Mouse (Mus musculus) lung, embryonic 15.5 days (tissue): ENCODE data around the gene Acvrl1. TPM values are rescaled to one million over a fixed set of nuclear protein-coding genes. Genes with fewer than 3 reads are reported as not detected.

Source experiments
- ATAC-seq: fragments of 200-750 bp; cut with Nextera tagmentation; 2 replicates; pipeline ENCODE4 v1.8.0; 2017; ENCODE audit warnings: moderate number of reproducible peaks, borderline replicate concordance; ENCODE audit not compliant: low FRiP score, low TSS enrichment; ENCODE audit errors: extremely low read depth
- H3K27ac ChIP-seq: fragments of 300-500 bp; sonication (generic); 2 replicates; pipeline ENCODE4 v1.5.1; 2015; ENCODE audit warnings: moderate library complexity, mild to moderate bottlenecking, inconsistent platforms
- H3K27me3 ChIP-seq: fragments of 300-500 bp; sonication (generic); 2 replicates; pipeline ENCODE4 v1.6.1; 2015; ENCODE audit warnings: inconsistent platforms
- H3K36me3 ChIP-seq: fragments of 300-500 bp; sonication (generic); 2 replicates; pipeline ENCODE4 v1.6.1; 2015; ENCODE audit warnings: inconsistent platforms
- H3K4me1 ChIP-seq: fragments of 300-500 bp; sonication (generic); 2 replicates; pipeline ENCODE4 v1.6.1; 2015; ENCODE audit warnings: inconsistent platforms
- H3K4me2 ChIP-seq: fragments of 300-500 bp; sonication (generic); 2 replicates; pipeline ENCODE4 v1.6.1; 2015; ENCODE audit warnings: inconsistent platforms, mild to moderate bottlenecking, moderate library complexity
- H3K4me3 ChIP-seq: fragments of 300-500 bp; sonication (generic); 2 replicates; pipeline ENCODE4 v1.5.1; 2015; ENCODE audit warnings: mild to moderate bottlenecking, inconsistent platforms
- H3K9ac ChIP-seq: fragments of 300-500 bp; sonication (generic); 2 replicates; pipeline ENCODE4 v1.6.1; 2015; ENCODE audit warnings: inconsistent platforms
- H3K9me3 ChIP-seq: fragments of 300-500 bp; sonication (generic); 2 replicates; pipeline ENCODE4 v1.6.1; 2016; ENCODE audit warnings: inconsistent platforms
- WGBS: fragments of 180-500 bp; shearing (Covaris S2); methylation state at CpG from one replicate; pipeline ENCODE4 v1.1.7; 2015; 5-methylcytosine and 5-hydroxymethylcytosine counted together
- polyA plus RNA-seq: library from polyadenylated mRNA; unstranded; fragments of >200 nt; fragmentation: Nextera tagmentation; extraction: Ambion mirVana; gene quantifications from 2 replicates; pipeline ENCODE4 v1.2.1, GENCODE M21; 2015

Acvrl1 gene
- polyA plus RNA-seq, 1 experiment from 2014 or later, result 72.4 TPM

DNA sequence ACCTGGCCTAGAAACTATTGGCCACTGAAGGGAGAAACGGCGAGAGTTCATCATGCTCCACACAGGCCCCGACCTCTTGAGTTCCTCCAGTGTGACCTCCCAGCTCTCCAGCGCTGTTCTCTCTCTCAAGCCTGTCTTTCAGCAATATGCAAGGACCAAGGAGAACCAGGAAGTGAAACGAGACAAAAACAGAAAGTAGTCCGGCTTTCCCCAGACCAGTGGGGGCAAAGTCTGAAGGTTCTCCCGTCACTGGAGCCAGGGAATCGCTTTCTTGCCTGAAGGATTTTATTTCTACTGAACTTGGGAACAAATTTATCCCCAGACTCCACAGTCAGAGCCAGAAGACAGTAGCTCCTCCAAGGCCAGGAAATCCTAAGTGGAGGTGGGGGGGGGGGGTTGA is 16.5 kb downstream of the Acvrl1 start:
- ATAC-seq, result no peak
- WGBS, result 76% methylated on average over 8 of the region's 8 CpGs
- H3K4me2 ChIP-seq, result no peak overlapping the region
- H3K36me3 ChIP-seq, result no peaks in the 10 kb centered on the region
- no peak overlapping the region for H3K9ac ChIP-seq
- H3K4me1 ChIP-seq, result peaks cover 78% of the 10 kb centered on the region
- H3K27ac ChIP-seq, result peak overlapping the region; percentile 39
- no peaks in the 10 kb centered on the region for H3K9me3 ChIP-seq
- H3K27me3 ChIP-seq, result no peaks in the 10 kb centered on the region
- H3K4me3 ChIP-seq, result no peak overlapping the region

- 8% methylated on average over 19 of the region's 19 CpGs for WGBS
- peaks cover 70% of the 10 kb centered on the region for H3K4me1 ChIP-seq
- H3K36me3 ChIP-seq, result no peaks in the 10 kb centered on the region
- H3K9me3 ChIP-seq, result no peaks in the 10 kb centered on the region
- ATAC-seq, result peak; percentile 93
- peak overlapping the region; percentile 19 for H3K4me3 ChIP-seq
- no peaks in the 10 kb centered on the region for H3K27me3 ChIP-seq
- H3K9ac ChIP-seq, result peak overlapping the region; percentile 31
- peak overlapping the region; percentile 54 for H3K4me2 ChIP-seq
- H3K27ac ChIP-seq, result peak overlapping the region; percentile 82
These were observed 17.2 kb downstream of the Acvrl1 start for GRCm38 (mm10) chr15:101145424-101146099.

- no peaks in the 10 kb centered on the region for H3K36me3 ChIP-seq
These were observed 18.0 kb downstream of the Acvrl1 start for GRCm38 (mm10) chr15:101146100-101146965.

GRCm38 (mm10) chr15:101147115-101147909 is 19.0 kb downstream of the Acvrl1 start:
- Histone ChIP-seq H3K27me3 (no peaks in the 10 kb centered on the region), H3K9me3 (no peaks in the 10 kb centered on the region), H3K4me2 (no peak overlapping the region), H3K36me3 (no peaks in the 10 kb centered on the region), H3K4me3 (no peak overlapping the region), H3K9ac (no peak overlapping the region), H3K27ac (peak overlapping the region; percentile 43), H3K4me1 (peaks cover 60% of the 10 kb centered on the region)
- no peak for ATAC-seq
- WGBS, result 53% methylated on average over 16 of the region's 16 CpGs

More at GRCm38 (mm10) chr15:101146100-101146965, 18.0 kb downstream of the Acvrl1 start:
- Histone ChIP-seq H3K27ac (peak overlapping the region; percentile 82), H3K9me3 (no peaks in the 10 kb centered on the region), H3K9ac (peak overlapping the region; percentile 31; the same call in 1 of the 2 replicates), H3K4me1 (peaks cover 65% of the 10 kb centered on the region), H3K4me3 (peak overlapping the region; percentile 19; the same call in 1 of the 2 replicates), H3K4me2 (peak overlapping the region; percentile 54), H3K27me3 (no peaks in the 10 kb centered on the region)
- no peak for ATAC-seq
- WGBS, result 57% methylated on average over 15 of the region's 15 CpGs

- ATAC-seq, result no peak
- H3K9ac ChIP-seq, result no peak overlapping the region
- H3K27me3 ChIP-seq, result no peaks in the 10 kb centered on the region
- peak overlapping the region; percentile 43 for H3K27ac ChIP-seq
- H3K9me3 ChIP-seq, result no peaks in the 10 kb centered on the region
- H3K4me1 ChIP-seq, result peaks cover 54% of the 10 kb centered on the region
- 5% methylated on average over 6 of the region's 6 CpGs for WGBS
- peak overlapping the region; percentile 17; the same call in 1 of the 2 replicates for H3K4me2 ChIP-seq
- H3K36me3 ChIP-seq, result no peaks in the 10 kb centered on the region
- no peak overlapping the region for H3K4me3 ChIP-seq
These were observed 19.6 kb downstream of the Acvrl1 start for GRCm38 (mm10) chr15:101147910-101148273.

- H3K4me1 ChIP-seq, result peaks cover 47% of the 10 kb centered on the region
- H3K9ac ChIP-seq, result no peak overlapping the region
- H3K9me3 ChIP-seq, result no peaks in the 10 kb centered on the region
- no peak overlapping the region for H3K4me2 ChIP-seq
- ATAC-seq, result no peak
- 57% methylated on average over 6 of the region's 6 CpGs for WGBS
- no peak overlapping the region for H3K4me3 ChIP-seq
- H3K27me3 ChIP-seq, result no peaks in the 10 kb centered on the region
- H3K36me3 ChIP-seq, result no peaks in the 10 kb centered on the region
- H3K27ac ChIP-seq, result peak overlapping the region; percentile 43; the same call in 1 of the 2 replicates
These were observed 20.3 kb downstream of the Acvrl1 start for GRCm38 (mm10) chr15:101148604-101149003.

- no peak for ATAC-seq
- H3K9ac ChIP-seq, result no peak overlapping the region
- WGBS, result 64% methylated on average over 9 of the region's 9 CpGs
These were observed 23.3 kb downstream of the Acvrl1 start for GRCm38 (mm10) chr15:101151409-101152261.

GRCm38 (mm10) chr15:101154700-101155616 is 26.6 kb downstream of the Acvrl1 start:
- no peak overlapping the region for H3K4me2 ChIP-seq
- no peaks in the 10 kb centered on the region for H3K27me3 ChIP-seq
- no peaks in the 10 kb centered on the region for H3K9me3 ChIP-seq
- WGBS, result 68% methylated on average over 7 of the region's 7 CpGs
- no peak overlapping the region for H3K9ac ChIP-seq
- H3K27ac ChIP-seq, result no peak overlapping the region
- peaks cover 3% of the 10 kb centered on the region; the same call in 1 of the 2 replicates for H3K4me1 ChIP-seq
- no peak for ATAC-seq
- no peaks in the 10 kb centered on the region for H3K36me3 ChIP-seq
- H3K4me3 ChIP-seq, result no peak overlapping the region

More at GRCm38 (mm10) chr15:101151409-101152261, 23.3 kb downstream of the Acvrl1 start:
- no peak overlapping the region for H3K27ac ChIP-seq
- no peak overlapping the region for H3K4me2 ChIP-seq
- H3K27me3 ChIP-seq, result no peaks in the 10 kb centered on the region
- H3K9me3 ChIP-seq, result no peaks in the 10 kb centered on the region
- H3K36me3 ChIP-seq, result no peaks in the 10 kb centered on the region
- peaks cover 19% of the 10 kb centered on the region for H3K4me1 ChIP-seq
- H3K4me3 ChIP-seq, result no peak overlapping the region

- Histone ChIP-seq H3K9me3 (no peaks in the 10 kb centered on the region), H3K27ac (no peak overlapping the region), H3K4me1 (peaks cover 43% of the 10 kb centered on the region), H3K9ac (no peak overlapping the region), H3K4me2 (no peak overlapping the region), H3K4me3 (no peak overlapping the region), H3K36me3 (no peaks in the 10 kb centered on the region), H3K27me3 (no peaks in the 10 kb centered on the region)
- ATAC-seq, result no peak
- 17% methylated on average over 1 of the region's 1 CpGs for WGBS
These were observed 31.8 kb downstream of the Acvrl1 start for GRCm38 (mm10) chr15:101160128-101160527.

DNA sequence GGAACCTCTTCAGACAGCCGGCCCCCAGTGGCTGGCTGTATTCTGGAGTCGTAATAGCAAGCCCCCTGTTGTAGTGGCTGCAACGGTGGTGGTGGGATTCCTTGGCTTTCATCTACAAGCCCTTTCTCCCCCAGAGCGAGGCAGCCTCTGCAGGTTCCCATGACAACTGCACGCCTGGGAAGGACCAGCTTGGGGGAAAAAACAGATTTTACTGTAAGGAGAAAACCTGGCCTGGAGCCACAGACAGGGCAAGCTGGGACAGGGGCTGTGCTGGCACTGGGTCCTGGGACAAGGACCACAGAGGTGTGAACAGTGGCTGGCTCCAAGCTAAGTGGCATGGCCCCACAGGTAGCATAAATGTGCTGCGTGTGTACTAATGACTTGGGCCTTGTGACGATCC is 32.3 kb downstream of the Acvrl1 start:
- Histone ChIP-seq H3K9ac (no peak overlapping the region), H3K9me3 (no peaks in the 10 kb centered on the region), H3K36me3 (no peaks in the 10 kb centered on the region), H3K27me3 (no peaks in the 10 kb centered on the region), H3K4me3 (no peak overlapping the region), H3K27ac (no peak overlapping the region), H3K4me2 (no peak overlapping the region), H3K4me1 (peaks cover 45% of the 10 kb centered on the region)
- no peak for ATAC-seq
- WGBS, result 25% methylated on average over 7 of the region's 7 CpGs
